Mouse (Mus musculus) midbrain, embryonic 14.5 days (tissue): ENCODE results near the gene Clta. TPM values are rescaled to one million over a fixed set of nuclear protein-coding genes. Genes with fewer than 3 reads are reported as not detected.
"Not testable (repeated sequence)": the region's sequence is repeated elsewhere in the genome, so short reads cannot be mapped to it uniquely, and the experiment has no call there.

ENCODE experiments used
- ATAC-seq: fragments of 200-750 bp; cut with Nextera tagmentation; 2 replicates; pipeline ENCODE4 v1.8.0; 2017; ENCODE audit warnings: moderate number of reproducible peaks, moderate library complexity; ENCODE audit not compliant: low FRiP score, low TSS enrichment
- DNase-seq: peaks from one replicate; pipeline ENCODE4 v3.0.0-alpha.2; 2015
- H3K27ac ChIP-seq: fragments of 300-500 bp; sonication (generic); replicated peaks from 2 replicates; pipeline ENCODE4 v1.5.1; 2014; ENCODE audit warnings: mild to moderate bottlenecking, low read depth, low read length, moderate library complexity
- H3K27me3 ChIP-seq: fragments of 300-500 bp; sonication (generic); 2 replicates; pipeline ENCODE4 v1.6.1; 2014; ENCODE audit warnings: low read length, control low read depth, mixed read lengths; ENCODE audit not compliant: control insufficient read depth, insufficient read depth
- H3K36me3 ChIP-seq: fragments of 300-500 bp; sonication (generic); 2 replicates; pipeline ENCODE4 v1.6.1; 2014; ENCODE audit warnings: low read length, control low read depth; ENCODE audit not compliant: control insufficient read depth, insufficient read depth
- H3K4me1 ChIP-seq: fragments of 300-500 bp; sonication (generic); 2 replicates; pipeline ENCODE4 v1.6.1; 2014; ENCODE audit warnings: mild to moderate bottlenecking, antibody characterized with exemption, low read length, control low read depth; ENCODE audit not compliant: control insufficient read depth, insufficient read depth
- H3K4me2 ChIP-seq: fragments of 300-500 bp; sonication (generic); 2 replicates; pipeline ENCODE4 v1.6.1; 2014; ENCODE audit warnings: mild to moderate bottlenecking, low read length, moderate library complexity
- H3K4me3 ChIP-seq: fragments of 300-500 bp; sonication (generic); replicated peaks from 2 replicates; pipeline ENCODE4 v1.5.1; 2014; ENCODE audit warnings: low read depth, low read length
- H3K9ac ChIP-seq: fragments of 300-500 bp; sonication (generic); replicated peaks from 2 replicates; pipeline ENCODE4 v1.6.1; 2014; ENCODE audit warnings: mild to moderate bottlenecking, low read length, moderate library complexity
- H3K9me3 ChIP-seq: fragments of 300-500 bp; sonication (generic); 2 replicates; pipeline ENCODE4 v1.6.1; 2016; ENCODE audit warnings: low read length, control low read depth, mixed read lengths; ENCODE audit not compliant: control insufficient read depth
- WGBS: fragments of 180-500 bp; shearing (Covaris S2); extraction: QIAGEN DNeasy Blood & Tissue Kit; methylation state at CpG from one replicate; pipeline ENCODE4 v1.1.7; 2014; 5-methylcytosine and 5-hydroxymethylcytosine counted together
- polyA plus RNA-seq: library from polyadenylated mRNA; unstranded; fragments of >200 nt; fragmentation: Nextera tagmentation; extraction: Ambion mirVana; gene quantifications from 2 replicates; pipeline ENCODE4 v1.2.1, GENCODE M21; 2014

The Clta gene
- polyA plus RNA-seq, 1 experiment from 2014 or later = 317 TPM

DNA sequence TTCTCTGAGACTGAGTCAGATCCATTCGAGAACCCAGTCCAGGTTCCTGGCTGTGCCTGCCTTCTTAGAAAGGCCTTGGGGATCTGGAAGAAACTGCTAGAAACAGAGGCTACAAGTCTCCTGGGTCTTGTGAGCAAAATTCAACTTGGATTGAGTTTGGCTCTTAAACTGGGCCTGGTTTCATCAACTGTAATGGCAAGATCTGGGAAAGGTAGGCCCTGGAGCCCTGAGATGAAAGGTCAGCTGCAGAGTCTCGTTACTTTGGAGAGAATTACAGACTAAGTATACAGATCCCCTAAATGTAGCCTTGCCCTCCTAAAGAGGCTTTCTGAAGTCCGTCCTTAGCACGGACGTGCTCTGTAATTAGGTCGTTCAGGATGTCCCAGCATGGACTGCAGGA, 21.3 kb downstream of the Clta start:
- no peak overlapping the region for H3K4me3 ChIP-seq
- H3K9me3 ChIP-seq = no peaks in the 10 kb centered on the region
- no peak overlapping the region for H3K4me2 ChIP-seq
- H3K9ac ChIP-seq = no peak overlapping the region
- ATAC-seq = no peak
- H3K36me3 ChIP-seq = peaks cover 81% of the 10 kb centered on the region
- WGBS = 94% methylated on average over 6 of the region's 6 CpGs
- peaks cover 68% of the 10 kb centered on the region for H3K27me3 ChIP-seq
- DNase-seq = no peak
- H3K4me1 ChIP-seq = peaks cover 11% of the 10 kb centered on the region
- H3K27ac ChIP-seq = no peak overlapping the region

DNA sequence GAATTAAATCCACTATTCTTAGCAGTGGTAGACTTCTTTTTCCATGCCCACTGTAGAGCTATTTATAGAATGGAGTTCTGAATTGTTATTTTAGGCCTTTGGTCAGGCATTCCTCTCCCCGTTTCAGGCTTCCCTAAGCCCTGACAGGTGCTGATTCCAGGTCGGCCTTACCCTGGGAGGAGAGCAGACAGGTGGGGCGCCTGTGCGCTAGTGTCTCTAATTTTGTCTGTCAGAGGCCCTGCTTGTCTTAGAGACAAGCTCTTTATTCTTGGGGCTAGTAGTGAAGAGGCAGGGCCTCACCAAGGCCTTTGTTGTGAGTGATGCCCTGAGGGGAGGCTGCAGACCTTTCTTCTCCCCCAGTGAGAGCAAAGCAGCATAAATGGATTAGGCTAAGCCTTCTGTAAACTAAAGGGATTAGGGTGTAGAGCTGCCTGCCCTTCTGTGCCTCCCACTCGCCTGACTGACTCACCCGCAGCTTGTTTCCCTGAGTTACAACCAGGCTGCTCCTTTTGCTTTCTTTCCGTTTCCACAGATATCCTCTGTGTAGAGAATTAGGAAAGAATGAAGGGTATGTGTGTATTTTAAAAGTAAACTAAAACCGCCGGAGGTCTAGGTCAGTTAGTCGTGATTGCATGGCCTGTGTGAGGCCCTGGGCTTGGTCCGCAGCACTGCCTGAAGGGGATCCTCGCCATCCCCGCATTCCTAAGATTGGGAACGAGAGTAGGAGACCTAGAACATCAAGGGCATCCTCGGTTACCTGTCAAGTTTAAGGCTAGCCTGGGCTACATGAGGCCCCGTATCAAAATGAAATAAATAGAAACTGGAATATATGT, 24.3 kb downstream of the Clta start:
- Histone ChIP-seq H3K27me3 (peaks cover 72% of the 10 kb centered on the region), H3K36me3 (peaks cover 85% of the 10 kb centered on the region), H3K9me3 (no peaks in the 10 kb centered on the region), H3K4me2 (no peak overlapping the region), H3K27ac (0 out of 2 replicates have a peak overlapping the region, but pooled peaks have one; percentile 6), H3K4me3 (no peak overlapping the region), H3K9ac (no peak overlapping the region; the same call in 1 of the 2 replicates), H3K4me1 (peaks cover 11% of the 10 kb centered on the region)
- 13% methylated on average over 16 of the region's 16 CpGs for WGBS
- ATAC-seq (peak; percentile 50; the same call in 1 of the 2 replicates), DNase-seq (peak; percentile 75)

- ATAC-seq (no peak), DNase-seq (peak; percentile 12)
- 87% methylated on average over 15 of the region's 15 CpGs for WGBS
- H3K36me3 ChIP-seq = peaks cover 80% of the 10 kb centered on the region
- peaks cover 64% of the 10 kb centered on the region for H3K27me3 ChIP-seq
- H3K4me3 ChIP-seq = no peak overlapping the region
- no peak overlapping the region for H3K27ac ChIP-seq
- no peaks in the 10 kb centered on the region for H3K9me3 ChIP-seq
- H3K4me1 ChIP-seq = peaks cover 11% of the 10 kb centered on the region
- H3K9ac ChIP-seq = no peak overlapping the region
- no peak overlapping the region for H3K4me2 ChIP-seq
Measured at GRCm38 (mm10) chr4:44029661-44030066, 25.4 kb downstream of the Clta start.

- H3K36me3 ChIP-seq = peaks cover 74% of the 10 kb centered on the region
- H3K27me3 ChIP-seq = peaks cover 63% of the 10 kb centered on the region
- DNase-seq = peak; percentile 23
- peaks cover 11% of the 10 kb centered on the region for H3K4me1 ChIP-seq
- H3K9me3 ChIP-seq = no peaks in the 10 kb centered on the region
- H3K4me3 ChIP-seq = no peak overlapping the region
- no peak overlapping the region for H3K27ac ChIP-seq
- no peak for ATAC-seq
- H3K4me2 ChIP-seq = no peak overlapping the region
- 87% methylated on average over 5 of the region's 5 CpGs for WGBS
- no peak overlapping the region for H3K9ac ChIP-seq
Measured at GRCm38 (mm10) chr4:44031521-44031920, 27.3 kb downstream of the Clta start.

DNA sequence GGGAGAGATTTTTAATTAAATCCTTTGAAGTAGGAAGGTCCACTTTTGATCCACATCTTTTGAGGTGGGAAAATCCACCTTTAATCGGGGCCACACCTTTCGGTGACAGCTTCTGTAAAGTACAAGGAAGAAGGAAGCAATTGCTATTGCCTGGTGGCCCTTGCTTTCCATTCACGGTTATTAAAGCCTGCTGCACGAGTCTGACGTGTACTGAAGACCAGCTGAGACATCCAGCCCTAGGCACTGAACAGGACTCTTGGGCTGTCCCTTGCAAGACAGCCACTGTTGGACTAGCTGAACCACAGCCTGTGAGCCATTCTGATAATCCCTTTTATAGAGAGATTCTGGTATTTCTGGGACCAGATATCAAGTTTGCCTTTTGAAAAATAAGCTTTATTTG, 32.2 kb downstream of the Clta start:
- Histone ChIP-seq H3K9me3 (no peaks in the 10 kb centered on the region), H3K4me2 (no peak overlapping the region), H3K27me3 (peaks cover 72% of the 10 kb centered on the region), H3K9ac (no peak overlapping the region), H3K4me1 (no peaks in the 10 kb centered on the region), H3K36me3 (peaks cover 81% of the 10 kb centered on the region), H3K27ac (no peak overlapping the region), H3K4me3 (no peak overlapping the region)
- WGBS = 68% methylated on average over 5 of the region's 5 CpGs
- DNase-seq = no peak
- ATAC-seq = no peak

DNA sequence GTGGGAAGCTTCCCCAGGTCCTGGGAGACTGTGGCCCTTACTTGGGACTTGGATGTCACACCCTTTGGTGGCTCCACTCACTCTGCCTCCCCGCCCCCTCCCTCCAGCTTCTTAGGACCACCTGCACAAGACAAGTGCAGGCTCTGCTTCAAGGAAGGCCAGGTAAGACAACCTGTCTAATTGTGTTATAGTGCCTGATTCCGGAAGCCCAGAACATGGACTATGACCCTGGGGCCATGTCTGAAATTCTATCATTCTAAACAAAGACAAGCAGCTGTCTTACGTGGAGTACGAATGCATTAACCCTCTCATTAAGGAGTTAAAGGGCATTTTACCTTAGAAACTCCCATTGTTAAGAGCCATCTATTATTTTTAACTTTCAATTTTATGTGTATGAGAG, 36.5 kb downstream of the Clta start:
- no peaks in the 10 kb centered on the region for H3K9me3 ChIP-seq
- no peaks in the 10 kb centered on the region for H3K4me1 ChIP-seq
- ATAC-seq = no peak
- no peak overlapping the region for H3K4me2 ChIP-seq
- H3K36me3 ChIP-seq = peaks cover 67% of the 10 kb centered on the region
- 90% methylated on average over 4 of the region's 4 CpGs for WGBS
- no peak for DNase-seq
- H3K27ac ChIP-seq = no peak overlapping the region
- H3K27me3 ChIP-seq = peaks cover 39% of the 10 kb centered on the region
- H3K4me3 ChIP-seq = no peak overlapping the region
- H3K9ac ChIP-seq = no peak overlapping the region

DNA sequence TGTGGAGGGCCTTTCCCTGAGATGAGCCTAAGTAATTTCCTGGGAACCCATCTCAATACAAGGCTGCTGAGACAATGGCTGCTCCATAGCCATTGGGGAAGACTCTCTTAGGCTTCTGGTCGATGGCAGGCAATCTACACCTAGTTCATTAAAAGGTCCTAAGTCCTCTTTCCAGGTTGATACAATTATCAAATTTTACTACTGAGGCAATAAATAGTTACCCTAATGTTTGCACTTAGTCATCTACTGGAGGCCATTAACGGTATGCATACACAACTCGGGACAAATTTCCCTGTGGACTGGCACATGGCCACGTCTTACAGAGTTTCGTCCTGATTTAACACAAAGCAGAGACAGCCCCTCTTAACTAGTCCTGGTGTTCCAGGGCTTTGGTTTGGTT, 38.2 kb downstream of the Clta start:
- DNase-seq = no peak
- H3K36me3 ChIP-seq = peaks cover 54% of the 10 kb centered on the region

DNA sequence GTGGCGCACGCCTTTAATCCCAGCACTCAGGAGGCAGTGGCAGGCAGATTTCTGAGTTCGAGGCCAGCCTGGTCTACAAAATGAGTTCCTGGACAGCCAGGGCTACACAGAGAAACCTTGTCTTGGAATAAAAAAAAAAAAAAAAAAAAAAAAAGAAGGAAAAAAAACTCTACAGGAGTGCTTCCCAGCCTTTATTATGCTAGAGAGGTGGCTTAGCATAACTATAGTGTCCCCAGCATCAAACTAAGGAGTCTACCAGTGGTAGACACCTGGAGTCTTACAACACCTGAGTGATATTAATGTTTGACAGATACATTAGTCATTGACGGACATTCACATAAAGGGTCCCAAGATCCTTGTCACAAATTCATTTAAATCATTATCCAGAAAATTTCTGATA, 38.9 kb downstream of the Clta start:
- H3K27ac ChIP-seq, H3K9me3 ChIP-seq, H3K4me3 ChIP-seq, H3K9ac ChIP-seq, H3K4me2 ChIP-seq, H3K4me1 ChIP-seq, ATAC-seq, DNase-seq: not testable (repeated sequence)
- Histone ChIP-seq H3K36me3 (peaks cover 52% of the 10 kb centered on the region), H3K27me3 (peaks cover 24% of the 10 kb centered on the region)
- WGBS = 95% methylated on average over 4 of the region's 4 CpGs

More for the DNA sequence above, 38.2 kb downstream of the Clta start:
- Histone ChIP-seq H3K4me1 (no peaks in the 10 kb centered on the region), H3K4me2 (no peak overlapping the region), H3K9ac (no peak overlapping the region), H3K4me3 (no peak overlapping the region), H3K27ac (no peak overlapping the region), H3K9me3 (no peaks in the 10 kb centered on the region), H3K27me3 (peaks cover 25% of the 10 kb centered on the region)
- 92% methylated on average over 5 of the region's 5 CpGs for WGBS
- ATAC-seq = no peak
